Mouse (Mus musculus) small intestine, adult 2 months (tissue): Measurements from ENCODE around the gene Dclk1. TPM values are rescaled to one million over a fixed set of nuclear protein-coding genes. Genes with fewer than 3 reads are reported as not detected.

Experiments
- H3K27ac ChIP-seq: fragments of 200-500 bp; 2 replicates; pipeline ENCODE4 v1.5.1; 2012; ENCODE audit warnings: low read depth, low read length, control low read depth, inconsistent platforms; ENCODE audit not compliant: insufficient read depth
- H3K27me3 ChIP-seq: fragments of 200-500 bp; 2 replicates; pipeline ENCODE4 v1.6.1; 2012; ENCODE audit warnings: mild to moderate bottlenecking, moderate library complexity, low read length, inconsistent platforms; ENCODE audit not compliant: control insufficient read depth, insufficient read depth
- H3K36me3 ChIP-seq: fragments of 200-500 bp; 2 replicates; pipeline ENCODE4 v1.6.1; 2012; ENCODE audit warnings: mild to moderate bottlenecking, low read length, control low read depth, inconsistent platforms; ENCODE audit not compliant: control insufficient read depth, insufficient read depth
- H3K4me1 ChIP-seq: fragments of 200-500 bp; 2 replicates; pipeline ENCODE4 v1.6.1; 2012; ENCODE audit warnings: low read length, inconsistent platforms, mixed read lengths; ENCODE audit not compliant: control insufficient read depth, insufficient read depth, insufficient read length
- H3K4me3 ChIP-seq: fragments of 200-500 bp; 2 replicates; pipeline ENCODE4 v1.5.1; 2012; ENCODE audit warnings: low read depth, mild to moderate bottlenecking, control low read depth, inconsistent platforms, low read length, moderate library complexity
- CTCF ChIP-seq: fragments of 200-500 bp; IDR thresholded peaks from 2 replicates; pipeline ENCODE4 v1.5.1; 2012; ENCODE audit warnings: low read depth, mild to moderate bottlenecking, control low read depth, inconsistent platforms, low read length, moderate library complexity, mixed read lengths; ENCODE audit not compliant: insufficient replicate concordance, insufficient read length; ENCODE audit errors: extremely low read depth
- POLR2A ChIP-seq: fragments of 200-500 bp; IDR thresholded peaks from 2 replicates; pipeline ENCODE4 v1.6.1; 2012; ENCODE audit warnings: low read depth, mild to moderate bottlenecking, control low read depth, inconsistent platforms, low read length, moderate library complexity
- WGBS: fragments of 180-500 bp; shearing (Covaris S2); methylation state at CpG from one replicate; pipeline ENCODE4 v1.1.7; 2018; 5-methylcytosine and 5-hydroxymethylcytosine counted together
- polyA plus RNA-seq: library from polyadenylated mRNA; depleted of rRNA; stranded (reverse); fragments of >200 nt; gene quantifications from 2 replicates; pipeline ENCODE4 v1.2.3, GENCODE M21; 2012

Gene Dclk1
- polyA plus RNA-seq, 1 experiment: 3.2 TPM

DNA sequence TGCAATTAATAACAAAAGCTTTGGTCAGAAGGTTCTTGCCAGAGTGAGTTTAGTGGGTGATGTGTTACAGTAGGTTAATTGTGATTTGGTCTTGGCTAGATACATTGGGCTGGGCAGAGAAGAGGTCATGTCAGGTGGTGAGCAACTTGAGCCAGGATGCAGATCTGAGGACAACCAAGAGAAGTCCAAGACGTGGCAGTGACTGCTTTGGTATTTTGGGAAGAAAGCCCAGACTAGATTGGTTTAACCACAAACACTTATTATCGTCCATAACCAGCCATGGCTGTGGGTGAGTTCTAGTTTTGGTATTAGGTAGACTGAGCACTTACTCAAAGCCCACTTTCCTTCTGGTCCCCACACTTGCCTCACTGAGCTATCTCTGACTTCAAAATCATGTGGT is 287.2 kb downstream of the Dclk1 start:
- H3K27ac ChIP-seq: no peak overlapping the region
- H3K36me3 ChIP-seq: no peaks in the 10 kb centered on the region
- H3K27me3 ChIP-seq: no peaks in the 10 kb centered on the region
- TF ChIP-seq CTCF (no peak), POLR2A (no peak)
- H3K4me3 ChIP-seq: no peak overlapping the region
- H3K4me1 ChIP-seq: no peaks in the 10 kb centered on the region
- WGBS: 55% methylated on average over 2 of the region's 2 CpGs

DNA sequence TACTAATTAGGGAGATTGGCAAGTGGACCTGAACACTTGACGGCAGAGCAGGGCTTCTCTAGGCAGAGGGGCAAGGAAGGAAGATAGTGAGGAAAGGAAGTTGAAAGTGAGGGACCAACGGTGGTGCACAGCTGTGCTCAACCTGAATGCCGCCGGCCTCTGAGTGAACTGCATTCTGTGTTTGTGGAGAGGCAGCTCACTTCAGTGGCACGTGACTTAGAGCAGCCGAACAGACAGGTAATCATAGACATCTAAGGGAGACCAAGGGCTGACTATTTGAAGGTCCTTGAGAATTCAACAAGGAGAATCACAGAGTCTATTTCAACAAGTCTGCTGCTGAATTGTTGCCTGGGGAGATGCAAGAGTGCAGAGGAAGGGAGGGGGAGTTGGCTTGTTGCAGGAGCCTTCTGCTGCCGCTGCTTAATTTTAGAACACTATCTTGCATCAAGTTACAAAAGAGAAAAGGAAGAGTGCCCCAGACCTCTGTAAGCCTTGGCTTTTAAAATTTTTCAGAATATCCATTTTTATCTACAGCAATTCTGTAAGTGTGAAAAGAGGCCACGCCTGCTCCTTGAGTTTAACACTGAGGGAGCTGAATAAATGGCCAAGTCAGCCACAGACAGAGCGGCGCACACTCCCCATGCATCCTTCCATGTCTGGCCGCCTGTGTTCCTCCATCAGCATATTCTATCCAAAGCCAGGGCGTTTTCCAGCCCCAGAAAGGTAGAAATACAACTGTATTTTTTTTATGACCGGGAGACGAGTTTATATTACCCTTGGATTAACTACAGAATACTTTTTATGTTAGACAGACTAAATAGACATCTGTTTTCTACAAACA is 289.3 kb downstream of the Dclk1 start:
- H3K27ac ChIP-seq: no peak overlapping the region
- 61% methylated on average over 14 of the region's 14 CpGs for WGBS
- H3K4me1 ChIP-seq: no peaks in the 10 kb centered on the region
- TF ChIP-seq POLR2A (no peak), CTCF (no peak)
- no peaks in the 10 kb centered on the region for H3K36me3 ChIP-seq
- H3K4me3 ChIP-seq: no peak overlapping the region
- no peaks in the 10 kb centered on the region for H3K27me3 ChIP-seq

DNA sequence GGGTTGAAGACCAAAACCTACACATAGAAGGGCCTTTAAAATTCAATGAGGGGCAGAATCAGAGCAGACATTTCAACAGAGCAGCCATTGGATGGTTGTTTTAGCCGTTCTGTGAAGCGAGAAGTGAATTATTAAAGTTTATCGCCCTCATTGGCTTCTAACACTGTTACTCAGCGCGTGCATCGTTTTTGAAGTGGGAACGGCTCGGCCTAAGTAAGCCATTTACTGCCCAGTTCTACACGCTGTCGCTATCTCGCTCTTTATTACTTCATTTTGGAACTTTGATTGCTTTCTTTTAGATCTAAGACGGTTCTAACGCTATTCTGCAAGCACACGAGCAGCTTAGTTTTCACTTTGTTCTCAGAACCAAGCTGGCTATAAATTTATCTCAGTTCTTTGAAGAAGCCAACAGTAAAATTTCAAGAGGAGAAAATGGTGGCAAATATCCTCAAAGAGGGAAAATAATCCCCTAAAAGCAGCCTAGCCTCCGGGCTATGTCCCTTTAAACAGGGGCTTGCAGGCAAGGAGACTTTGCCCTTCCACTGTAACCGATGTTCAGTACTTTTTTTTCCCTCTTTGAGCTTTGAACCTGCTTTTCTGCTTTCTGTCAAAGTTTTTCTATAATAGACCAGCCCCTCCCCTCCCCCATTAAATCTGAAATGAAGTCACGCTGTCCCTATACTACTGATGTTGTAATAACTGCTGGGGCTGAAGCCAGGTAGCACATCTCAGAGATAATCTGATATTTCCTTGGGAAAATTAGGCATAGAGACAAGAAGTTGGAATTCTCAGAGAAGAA is 290.2 kb downstream of the Dclk1 start:
- TF ChIP-seq CTCF (no peak), POLR2A (no peak)
- WGBS: 35% methylated on average over 17 of the region's 17 CpGs
- H3K4me3 ChIP-seq: no peak overlapping the region

DNA sequence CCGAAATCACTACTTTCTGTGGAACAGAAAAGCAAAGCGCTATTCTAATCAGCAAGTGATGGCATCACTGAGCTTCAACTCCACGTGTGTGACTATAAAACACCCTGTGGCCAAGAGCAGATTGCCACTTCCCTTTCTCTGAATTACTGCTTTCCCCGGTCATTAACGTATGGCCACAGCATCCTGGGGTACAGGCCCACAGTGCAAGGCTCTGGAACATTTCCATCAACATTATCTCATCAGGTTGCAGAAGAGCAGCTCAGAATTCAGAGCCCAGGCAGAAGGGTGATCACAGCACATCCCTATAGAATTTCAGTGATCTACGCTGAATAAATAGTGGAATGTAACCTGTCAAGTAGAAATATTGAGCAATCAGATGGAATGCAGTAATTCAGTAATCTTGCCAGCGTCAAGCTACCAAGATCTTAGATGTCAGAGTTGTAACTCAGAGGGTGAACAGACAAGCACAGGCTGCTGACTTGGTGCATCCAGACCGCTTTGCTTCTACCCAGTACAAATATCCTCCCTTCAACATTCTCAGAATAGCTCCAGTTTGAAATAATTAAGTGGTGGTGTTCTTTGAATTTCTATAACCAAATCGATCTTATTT is 293.5 kb downstream of the Dclk1 start:
- Histone ChIP-seq H3K36me3 (no peaks in the 10 kb centered on the region), H3K27me3 (no peaks in the 10 kb centered on the region), H3K4me1 (no peaks in the 10 kb centered on the region), H3K27ac (no peak overlapping the region), H3K4me3 (no peak overlapping the region)
- TF ChIP-seq CTCF (no peak), POLR2A (no peak)
- 73% methylated on average over 9 of the region's 9 CpGs for WGBS

More for the DNA sequence above, 290.2 kb downstream of the Dclk1 start:
- Histone ChIP-seq H3K27ac (no peak overlapping the region), H3K36me3 (no peaks in the 10 kb centered on the region), H3K4me1 (no peaks in the 10 kb centered on the region), H3K27me3 (no peaks in the 10 kb centered on the region)

DNA sequence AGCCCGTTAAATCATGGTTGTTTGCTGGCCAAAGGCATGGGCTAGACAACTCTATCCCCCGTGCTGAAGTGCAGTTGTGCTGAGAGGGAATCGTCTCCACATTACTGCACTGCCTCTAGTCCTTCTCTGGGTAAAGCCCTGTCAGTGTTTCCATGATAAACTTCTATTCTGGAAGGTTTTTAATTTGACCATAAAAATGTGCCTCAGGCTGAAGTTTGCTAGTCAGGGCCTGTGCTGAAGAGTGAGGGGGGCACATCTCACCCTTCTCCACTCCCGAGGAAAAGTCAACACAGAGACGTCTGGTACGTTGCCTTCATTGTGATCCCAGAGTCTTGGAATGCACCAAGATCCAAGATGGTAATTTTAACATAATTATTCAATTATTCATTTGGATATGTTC is 294.7 kb downstream of the Dclk1 start:
- Histone ChIP-seq H3K36me3 (no peaks in the 10 kb centered on the region), H3K4me3 (no peak overlapping the region), H3K27me3 (no peaks in the 10 kb centered on the region), H3K27ac (no peak overlapping the region), H3K4me1 (no peaks in the 10 kb centered on the region)
- WGBS: 64% methylated on average over 6 of the region's 6 CpGs
- TF ChIP-seq CTCF: no peak

DNA sequence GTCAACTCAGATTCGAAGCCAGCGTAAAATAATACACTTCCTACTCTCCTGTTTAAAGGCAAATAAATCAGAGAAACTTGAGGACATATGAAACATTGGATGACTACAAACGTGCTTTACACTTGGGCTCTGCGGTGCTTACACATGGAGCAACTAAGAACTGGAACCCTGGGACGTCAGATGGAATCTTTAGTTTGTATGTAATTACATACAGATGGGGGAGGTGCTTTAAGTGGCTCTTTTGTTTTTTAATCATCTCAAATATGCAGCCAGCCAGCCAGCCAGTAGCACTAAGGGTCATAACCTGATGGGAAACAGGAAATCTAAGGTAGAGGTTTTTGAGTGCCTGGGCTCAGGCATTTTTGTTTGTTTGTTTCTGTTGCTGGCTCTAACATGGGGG is 295.6 kb downstream of the Dclk1 start:
- 73% methylated on average over 5 of the region's 5 CpGs for WGBS
- TF ChIP-seq CTCF (no peak), POLR2A (no peak)
- Histone ChIP-seq H3K4me3 (no peak overlapping the region), H3K27ac (no peak overlapping the region), H3K27me3 (no peaks in the 10 kb centered on the region), H3K4me1 (no peaks in the 10 kb centered on the region), H3K36me3 (no peaks in the 10 kb centered on the region)

DNA sequence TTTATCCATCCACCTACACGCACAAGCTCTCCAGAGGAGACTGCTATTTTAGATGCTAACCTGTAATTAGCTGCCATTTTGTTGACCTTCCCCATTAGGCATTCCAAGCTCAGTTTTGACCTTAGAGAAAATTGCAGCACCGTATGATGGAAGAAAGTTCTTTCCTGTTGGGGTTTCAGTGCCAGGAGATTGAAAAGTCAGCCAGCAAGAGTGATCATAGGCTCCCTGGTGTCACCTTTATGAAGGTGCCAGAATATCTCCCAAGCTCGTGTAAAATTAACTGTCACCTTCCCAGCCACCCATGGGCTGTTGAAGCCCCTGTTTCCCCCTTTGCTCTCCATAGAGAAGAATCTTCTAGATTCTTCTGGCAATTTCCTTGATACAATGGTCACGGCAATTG is 297.2 kb downstream of the Dclk1 start:
- Histone ChIP-seq H3K36me3 (no peaks in the 10 kb centered on the region), H3K4me1 (no peaks in the 10 kb centered on the region), H3K27me3 (no peaks in the 10 kb centered on the region), H3K4me3 (no peak overlapping the region), H3K27ac (no peak overlapping the region)
- WGBS: 61% methylated on average over 4 of the region's 4 CpGs
- TF ChIP-seq CTCF: no peak
